Mouse (Mus musculus): ENCODE measurements around the gene Tbc1d20. TPM values are rescaled to one million over a fixed set of nuclear protein-coding genes. Genes with fewer than 3 reads are reported as not detected.
"Not testable (repeated sequence)": the region's sequence is repeated elsewhere in the genome, so short reads cannot be mapped to it uniquely, and the experiment has no call there.

Gene Tbc1d20
- polyA plus RNA-seq, 1 experiment, result 49.6 TPM

DNA sequence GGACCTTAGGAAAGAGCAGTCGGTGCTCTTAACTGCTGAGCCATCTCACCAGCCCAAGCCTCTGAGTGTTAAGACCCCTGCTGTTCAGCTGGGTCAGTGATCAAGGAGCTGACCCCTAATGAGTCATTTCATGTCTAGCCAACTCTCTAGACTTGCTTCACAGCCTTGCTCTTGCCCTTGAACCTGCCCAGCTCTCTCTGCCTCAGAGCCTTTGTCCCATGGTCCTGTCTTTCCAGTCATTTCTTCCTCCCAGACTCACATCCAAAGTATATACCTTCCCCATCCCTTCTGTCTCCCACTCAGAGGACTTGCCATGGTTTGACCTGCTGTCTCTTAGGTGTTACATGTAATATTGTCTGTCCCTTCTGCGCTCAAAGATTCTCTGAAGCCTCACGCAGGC is 63.6 kb downstream of the Tbc1d20 start:
- H3K4me1 ChIP-seq (ENCODE audit: control insufficient read depth, insufficient read depth, insufficient read length, low read length), result peaks cover 23% of the 10 kb centered on the region; the same call in 1 of the 2 replicates
- 96% methylated on average over 3 of the region's 3 CpGs for WGBS
- no peak overlapping the region for H3K27ac ChIP-seq (ENCODE audit: insufficient read depth, low read depth, low read length)
- H3K4me3 ChIP-seq (ENCODE audit: low read depth, low read length), result no peak overlapping the region
- TF ChIP-seq CTCF (IDR thresholded peaks at IDR 0.05; ENCODE audit: extremely low read depth, insufficient read length, insufficient replicate concordance, low read depth, low read length) (no peak), POLR2A (IDR thresholded peaks at IDR 0.05; ENCODE audit: low read depth, low read length) (no peak)
- H3K36me3 ChIP-seq (ENCODE audit: control insufficient read depth, insufficient read depth, low read length), result no peaks in the 10 kb centered on the region
- H3K27me3 ChIP-seq (ENCODE audit: control insufficient read depth, insufficient read depth, low read length), result no peaks in the 10 kb centered on the region

DNA sequence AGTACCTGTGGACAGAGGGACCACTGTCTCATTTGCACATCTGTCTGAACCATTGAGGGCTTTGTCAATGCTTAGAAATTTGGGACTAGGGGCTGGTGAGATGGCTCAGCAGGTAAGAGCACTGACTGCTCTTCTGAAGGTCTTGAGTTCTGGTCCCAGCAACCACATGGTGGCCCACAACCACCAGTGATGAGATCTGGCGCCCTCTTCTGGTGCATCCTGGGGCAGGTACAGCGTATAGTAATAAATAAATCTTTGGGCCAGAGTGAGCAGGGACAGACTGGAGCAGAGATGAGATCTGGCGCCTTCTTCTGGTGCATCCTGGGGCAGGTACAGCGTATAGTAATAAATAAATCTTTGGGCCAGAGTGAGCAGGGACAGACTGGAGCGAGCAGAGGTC is 65.3 kb downstream of the Tbc1d20 start:
- H3K27me3 ChIP-seq (ENCODE audit: control insufficient read depth, insufficient read depth, low read length); H3K36me3 ChIP-seq (ENCODE audit: control insufficient read depth, insufficient read depth, low read length); H3K4me3 ChIP-seq (ENCODE audit: low read depth, low read length): not testable (repeated sequence)
- peak; percentile 37; the same call in 1 of the 2 replicates for TF ChIP-seq CTCF (IDR thresholded peaks at IDR 0.05; ENCODE audit: extremely low read depth, insufficient read length, insufficient replicate concordance, low read depth, low read length)
- Histone ChIP-seq H3K4me1 (ENCODE audit: control insufficient read depth, insufficient read depth, insufficient read length, low read length) (peaks cover 26% of the 10 kb centered on the region; the same call in 1 of the 2 replicates), H3K27ac (ENCODE audit: insufficient read depth, low read depth, low read length) (peak overlapping the region; percentile 70)
- WGBS, result 83% methylated on average over 5 of the region's 5 CpGs

DNA sequence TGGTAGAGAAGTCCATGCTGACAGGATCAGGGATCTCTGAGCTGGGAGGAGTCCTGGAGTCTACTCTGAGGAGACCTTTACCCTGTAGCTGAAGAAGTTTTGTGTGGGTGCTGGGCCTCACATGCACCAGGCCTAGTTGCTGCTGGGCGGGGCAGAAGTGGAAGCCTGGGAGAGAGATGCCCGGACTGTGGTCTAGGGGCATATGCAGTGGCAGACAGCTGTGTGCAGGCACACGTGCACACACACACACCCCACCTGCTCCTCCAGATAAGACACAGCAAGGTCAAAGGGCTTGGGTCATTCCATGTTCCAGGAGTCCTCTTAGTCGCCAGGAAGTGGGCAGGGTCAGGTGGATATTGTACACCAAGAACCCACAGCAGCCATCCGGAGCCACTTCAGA is 66.0 kb downstream of the Tbc1d20 start:
- WGBS, result 23% methylated on average over 5 of the region's 5 CpGs
- Histone ChIP-seq H3K36me3 (ENCODE audit: control insufficient read depth, insufficient read depth, low read length) (no peaks in the 10 kb centered on the region), H3K4me3 (ENCODE audit: low read depth, low read length) (no peak overlapping the region), H3K27ac (ENCODE audit: insufficient read depth, low read depth, low read length) (peak overlapping the region; percentile 82), H3K4me1 (ENCODE audit: control insufficient read depth, insufficient read depth, insufficient read length, low read length) (peaks cover 27% of the 10 kb centered on the region; the same call in 1 of the 2 replicates), H3K27me3 (ENCODE audit: control insufficient read depth, insufficient read depth, low read length) (no peaks in the 10 kb centered on the region)
- TF ChIP-seq CTCF (IDR thresholded peaks at IDR 0.05; ENCODE audit: extremely low read depth, insufficient read length, insufficient replicate concordance, low read depth, low read length) (no peak), POLR2A (IDR thresholded peaks at IDR 0.05; ENCODE audit: low read depth, low read length) (no peak)

GRCm38 (mm10) chr2:152360271-152360775 is 66.7 kb downstream of the Tbc1d20 start:
- TF ChIP-seq POLR2A (IDR thresholded peaks at IDR 0.05; ENCODE audit: low read depth, low read length) (no peak), CTCF (IDR thresholded peaks at IDR 0.05; ENCODE audit: extremely low read depth, insufficient read length, insufficient replicate concordance, low read depth, low read length) (no peak)
- Histone ChIP-seq H3K4me3 (ENCODE audit: low read depth, low read length) (no peak overlapping the region), H3K4me1 (ENCODE audit: control insufficient read depth, insufficient read depth, insufficient read length, low read length) (peaks cover 27% of the 10 kb centered on the region; the same call in 1 of the 2 replicates), H3K27ac (ENCODE audit: insufficient read depth, low read depth, low read length) (peak overlapping the region; percentile 82), H3K36me3 (ENCODE audit: control insufficient read depth, insufficient read depth, low read length) (no peaks in the 10 kb centered on the region), H3K27me3 (ENCODE audit: control insufficient read depth, insufficient read depth, low read length) (no peaks in the 10 kb centered on the region)
- 5% methylated on average over 7 of the region's 7 CpGs for WGBS

GRCm38 (mm10) chr2:152361193-152361592 is 67.6 kb downstream of the Tbc1d20 start:
- TF ChIP-seq CTCF (IDR thresholded peaks at IDR 0.05; ENCODE audit: extremely low read depth, insufficient read length, insufficient replicate concordance, low read depth, low read length) (no peak), POLR2A (IDR thresholded peaks at IDR 0.05; ENCODE audit: low read depth, low read length) (no peak)
- 92% methylated on average over 8 of the region's 8 CpGs for WGBS
- 0 out of 2 replicates have a peak overlapping the region, but pooled peaks have one; percentile 82 for H3K27ac ChIP-seq (ENCODE audit: insufficient read depth, low read depth, low read length)
- no peaks in the 10 kb centered on the region for H3K36me3 ChIP-seq (ENCODE audit: control insufficient read depth, insufficient read depth, low read length)
- peaks cover 27% of the 10 kb centered on the region; the same call in 1 of the 2 replicates for H3K4me1 ChIP-seq (ENCODE audit: control insufficient read depth, insufficient read depth, insufficient read length, low read length)
- H3K4me3 ChIP-seq (ENCODE audit: low read depth, low read length), result no peak overlapping the region
- no peaks in the 10 kb centered on the region for H3K27me3 ChIP-seq (ENCODE audit: control insufficient read depth, insufficient read depth, low read length)

Other genes starting within 250 kb of the Tbc1d20 start
- gene Scrt2, start 212.3 kb upstream of the Tbc1d20 start, polyA plus RNA-seq (2012; rRNA removed), result 0.03 TPM in 1 of 2 replicates, not detected in the other
- 184 and 579 TPM in 2 replicates for gene Srxn1, start 188.3 kb upstream of the Tbc1d20 start, polyA plus RNA-seq (2012; rRNA removed)
- 5.6 and 6.4 TPM in 2 replicates for gene Tcf15, start 150.3 kb upstream of the Tbc1d20 start, polyA plus RNA-seq (2012; rRNA removed)
- gene Csnk2a1, start 67.0 kb upstream of the Tbc1d20 start, polyA plus RNA-seq (2012; rRNA removed), result 2.6 and 10.1 TPM in 2 replicates
- gene Rbck1, start 38.8 kb downstream of the Tbc1d20 start, polyA plus RNA-seq (2012; rRNA removed), result 185 and 340 TPM in 2 replicates
- gene Trib3, start 50.2 kb downstream of the Tbc1d20 start, polyA plus RNA-seq (2012; rRNA removed), result 5.1 and 23.5 TPM in 2 replicates
- gene Nrsn2, start 82.8 kb downstream of the Tbc1d20 start, polyA plus RNA-seq (2012; rRNA removed), result 0.36 and 0.51 TPM in 2 replicates
- 1.8 and 3.2 TPM in 2 replicates for gene Sox12, start 104.2 kb downstream of the Tbc1d20 start, polyA plus RNA-seq (2012; rRNA removed)
- 0.77 and 1.9 TPM in 2 replicates for gene Zcchc3, start 121.2 kb downstream of the Tbc1d20 start, polyA plus RNA-seq (2012; rRNA removed)
- gene 6820408C15Rik, start 121.8 kb downstream of the Tbc1d20 start, polyA plus RNA-seq (2012; rRNA removed), result not detected in 2 replicates
- not detected in 2 replicates for gene Defb23, start 170.8 kb downstream of the Tbc1d20 start, polyA plus RNA-seq (2012; rRNA removed)
- gene Defb20, start 183.2 kb downstream of the Tbc1d20 start, polyA plus RNA-seq (2012; rRNA removed), result not detected in 2 replicates
- gene Defb22, start 196.3 kb downstream of the Tbc1d20 start, polyA plus RNA-seq (2012; rRNA removed), result not detected in 2 replicates
- gene Defb26, start 217.9 kb downstream of the Tbc1d20 start, polyA plus RNA-seq (2012; rRNA removed), result not detected in 2 replicates
- not detected in 2 replicates for gene Defb28, start 224.4 kb downstream of the Tbc1d20 start, polyA plus RNA-seq (2012; rRNA removed)
- not detected in 2 replicates for gene Defb29, start 246.3 kb downstream of the Tbc1d20 start, polyA plus RNA-seq (2012; rRNA removed)